Mouse (Mus musculus): ENCODE results near the gene Gm1330. TPM values are rescaled to one million over a fixed set of nuclear protein-coding genes. Genes with fewer than 3 reads are reported as not detected.
"Not testable (repeated sequence)": the region's sequence is repeated elsewhere in the genome, so short reads cannot be mapped to it uniquely, and the experiment has no call there.

Gene Gm1330
- not detected in 2 replicates for total RNA-seq (2021)
- long read RNA-seq, experiment 1 = 0 reads
- long read RNA-seq, experiment 2 = 0 reads

- DNase-seq = no peak
These were observed at the start of gene Gm1330 for GRCm38 (mm10) chr2:149003151-149003550. Gm1330 (minus strand) TSS chr2:149003251.

GRCm38 (mm10) chr2:149017137-149017536, 14.1 kb upstream of the Gm1330 start, which contains the start of gene Gm10750:
Gm10750 (minus strand) TSS chr2:149017237.
- DNase-seq = not testable (repeated sequence)

- DNase-seq = no peak
These were observed 1.8 kb upstream of the Gm1330 start for GRCm38 (mm10) chr2:149004826-149005225.

DNA sequence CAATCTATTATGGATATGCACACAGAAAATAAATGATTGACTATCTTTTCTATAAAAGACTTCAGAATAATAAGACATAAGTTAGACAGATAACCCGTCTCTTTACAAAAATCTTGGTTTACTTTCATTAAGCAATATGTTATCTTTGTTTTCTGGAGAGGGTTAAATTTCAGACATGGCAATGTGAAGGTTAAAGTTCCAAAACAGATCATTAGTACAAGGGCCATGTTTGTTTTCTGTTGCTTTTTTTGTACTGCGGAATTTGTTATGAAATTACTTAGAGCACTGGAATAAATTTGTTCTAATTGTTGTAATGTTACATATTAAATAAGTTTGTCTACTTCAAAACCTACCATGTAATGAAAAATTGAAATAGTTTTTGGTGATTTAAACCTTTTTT, 7.9 kb downstream of the Gm1330 start:
- no peak for DNase-seq

Other genes with a start within 250 kb of the Gm1330 start
- not detected in 2 replicates for gene Cst11, start 231.8 kb downstream of the Gm1330 start, total RNA-seq (2021)
- not detected in 2 replicates for gene 8030411F24Rik, start 221.2 kb downstream of the Gm1330 start, total RNA-seq (2021)
- not detected in 2 replicates for gene Cst12, start 213.9 kb downstream of the Gm1330 start, total RNA-seq (2021)
- 52.6 and 64.7 TPM in 2 replicates for gene Cst8, start 204.5 kb downstream of the Gm1330 start, total RNA-seq (2021)
- gene Cst13, start 183.2 kb downstream of the Gm1330 start, total RNA-seq (2021) = not detected in 2 replicates
- gene Cst9, start 168.1 kb downstream of the Gm1330 start, total RNA-seq (2021) = not detected in 2 replicates
- gene 9230104L09Rik, start 138.2 kb downstream of the Gm1330 start, total RNA-seq (2021) = 0.93 and 2.4 TPM in 2 replicates
- gene Cst3, start 127.6 kb downstream of the Gm1330 start, total RNA-seq (2021) = 867 and 955 TPM in 2 replicates
- gene Gm10750, start 14.0 kb upstream of the Gm1330 start, total RNA-seq (2021) = not detected in 2 replicates